Mouse (Mus musculus): ENCODE results near the gene Hoxb1. TPM values are rescaled to one million over a fixed set of nuclear protein-coding genes. Genes with fewer than 3 reads are reported as not detected.

The Hoxb1 gene
- polyA plus RNA-seq, 1 experiment from 2014 or later: 0.85 TPM

- Histone ChIP-seq H3K27ac (ENCODE audit: low read depth, low read length) (peak overlapping the region; percentile 28), H3K4me2 (no peak overlapping the region), H3K9ac (ENCODE audit: low read depth, low read length) (no peak overlapping the region), H3K36me3 (ENCODE audit: control insufficient read depth, insufficient read depth, low read length) (no peaks in the 10 kb centered on the region), H3K27me3 (replicated peaks; ENCODE audit: control insufficient read depth, insufficient read depth, low read length) (peaks cover 98% of the 10 kb centered on the region), H3K9me3 (ENCODE audit: control insufficient read depth, low read length) (no peaks in the 10 kb centered on the region), H3K4me1 (replicated peaks; ENCODE audit: control insufficient read depth, insufficient read depth, low read length) (peaks cover 9% of the 10 kb centered on the region), H3K4me3 (ENCODE audit: low read depth, low read length) (no peak overlapping the region)
- WGBS: 29% methylated on average over 8 of the region's 8 CpGs
- ATAC-seq (replicated peaks; ENCODE audit: low FRiP score) (no peak), DNase-seq (ENCODE audit: low spot score) (no peak)
Observed at GRCm38 (mm10) chr11:96328605-96329004, 36.9 kb upstream of the Hoxb1 start.

DNA sequence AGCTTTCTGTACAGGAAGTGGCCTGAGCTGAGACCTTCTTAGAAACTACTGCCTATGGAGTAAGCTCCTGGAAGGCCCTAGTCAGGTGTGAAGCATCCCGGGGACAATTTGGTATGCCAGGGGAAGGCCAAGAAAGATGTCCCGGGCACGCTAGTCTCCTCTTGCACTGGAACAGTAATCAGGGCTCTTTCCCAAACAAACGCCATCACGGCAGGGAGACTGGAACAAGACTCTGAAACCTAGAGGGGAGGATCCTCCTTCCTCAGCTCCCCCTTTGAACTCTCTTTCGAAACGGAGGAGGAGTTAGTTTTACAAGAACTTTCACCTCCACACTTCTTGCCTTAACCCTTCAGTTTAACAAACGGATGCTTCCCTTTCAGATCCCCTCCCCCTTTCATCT lies 33.4 kb upstream of the Hoxb1 start:
- no peak for DNase-seq (ENCODE audit: low spot score)
- H3K9me3 ChIP-seq (ENCODE audit: control insufficient read depth, low read length): no peaks in the 10 kb centered on the region

DNA sequence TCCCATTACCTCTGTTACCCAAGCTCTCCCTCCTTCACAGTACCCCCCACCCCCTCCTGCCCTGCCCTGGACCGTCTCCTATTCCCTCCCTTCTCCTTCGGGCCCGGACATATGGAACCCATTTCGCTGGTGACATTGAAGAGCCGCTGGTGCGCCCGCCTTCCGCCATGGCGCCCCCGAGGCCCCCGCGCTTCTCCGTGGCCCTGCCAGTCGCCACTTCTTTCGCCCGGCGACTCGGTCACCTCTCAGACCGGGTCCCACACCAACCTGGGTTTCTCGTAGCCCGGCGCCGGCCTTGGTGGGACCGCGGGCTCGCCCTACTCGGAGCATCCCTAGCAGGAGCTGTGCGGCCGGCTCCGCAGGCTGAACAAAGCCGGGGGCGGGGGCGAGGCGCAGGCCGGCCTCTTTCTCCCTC lies 32.9 kb upstream of the Hoxb1 start:
- peaks cover 99% of the 10 kb centered on the region for H3K27me3 ChIP-seq (replicated peaks; ENCODE audit: control insufficient read depth, insufficient read depth, low read length)
- WGBS: 4% methylated on average over 35 of the region's 35 CpGs
- peak overlapping the region; percentile 37 for H3K4me3 ChIP-seq (ENCODE audit: low read depth, low read length)
- H3K9ac ChIP-seq (ENCODE audit: low read depth, low read length): peak overlapping the region; percentile 39
- DNase-seq (ENCODE audit: low spot score) (no peak), ATAC-seq (replicated peaks; ENCODE audit: low FRiP score) (no peak)
- no peaks in the 10 kb centered on the region for H3K36me3 ChIP-seq (ENCODE audit: control insufficient read depth, insufficient read depth, low read length)
- peak overlapping the region; percentile 65 for H3K27ac ChIP-seq (ENCODE audit: low read depth, low read length)
- H3K4me1 ChIP-seq (replicated peaks; ENCODE audit: control insufficient read depth, insufficient read depth, low read length): peaks cover 17% of the 10 kb centered on the region
- H3K4me2 ChIP-seq: peak overlapping the region; percentile 54
- no peaks in the 10 kb centered on the region for H3K9me3 ChIP-seq (ENCODE audit: control insufficient read depth, low read length)

More for the DNA sequence above, 33.4 kb upstream of the Hoxb1 start:
- no peaks in the 10 kb centered on the region for H3K36me3 ChIP-seq (ENCODE audit: control insufficient read depth, insufficient read depth, low read length)
- H3K9ac ChIP-seq (ENCODE audit: low read depth, low read length): peak overlapping the region; percentile 16; the same call in 1 of the 2 replicates
- peaks cover 99% of the 10 kb centered on the region for H3K27me3 ChIP-seq (replicated peaks; ENCODE audit: control insufficient read depth, insufficient read depth, low read length)
- H3K4me3 ChIP-seq (ENCODE audit: low read depth, low read length): peak overlapping the region; percentile 37; the same call in 1 of the 2 replicates
- H3K27ac ChIP-seq (ENCODE audit: low read depth, low read length): peak overlapping the region; percentile 64
- 7% methylated on average over 8 of the region's 8 CpGs for WGBS
- no peak for ATAC-seq (replicated peaks; ENCODE audit: low FRiP score)
- peaks cover 17% of the 10 kb centered on the region for H3K4me1 ChIP-seq (replicated peaks; ENCODE audit: control insufficient read depth, insufficient read depth, low read length)
- H3K4me2 ChIP-seq: peak overlapping the region; percentile 54

DNA sequence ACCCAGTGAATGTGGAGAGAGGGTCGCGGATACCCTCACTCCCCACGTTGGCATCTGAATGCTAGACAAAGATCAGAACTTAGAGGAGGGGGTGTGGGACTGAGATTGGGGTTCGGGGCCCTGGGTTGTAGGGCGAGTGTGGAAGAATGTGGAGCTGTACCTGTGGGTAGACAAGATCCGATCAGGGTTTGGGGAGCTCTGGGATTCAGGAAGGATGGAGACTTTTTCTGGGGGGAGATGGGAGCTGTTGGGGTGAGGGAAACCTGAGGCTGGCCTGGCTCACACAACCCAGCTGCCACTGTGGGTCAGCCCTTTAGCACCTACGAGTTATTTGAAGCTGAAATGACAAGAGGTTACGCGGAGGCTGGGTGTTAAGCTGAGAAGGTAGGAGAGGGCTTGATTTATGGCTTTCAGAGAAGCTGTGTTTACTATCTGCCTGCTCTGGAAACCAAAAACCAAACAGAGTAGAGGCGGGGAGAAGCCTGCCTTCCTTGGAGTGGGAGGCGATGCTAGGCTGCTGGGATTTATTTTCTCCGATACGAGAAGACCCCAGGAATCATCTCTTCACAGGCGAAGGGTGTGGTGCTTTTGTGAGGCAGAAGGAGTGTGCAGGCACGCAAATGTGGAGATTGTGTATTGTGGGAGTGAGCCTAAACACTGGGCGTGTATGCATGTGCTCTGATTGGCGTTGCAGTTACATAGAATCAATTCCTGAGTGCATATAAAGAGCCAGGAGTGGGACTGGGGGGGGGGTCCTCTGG lies 32.1 kb upstream of the Hoxb1 start:
- Histone ChIP-seq H3K4me3 (ENCODE audit: low read depth, low read length) (peak overlapping the region; percentile 37), H3K4me2 (peak overlapping the region; percentile 54), H3K27ac (ENCODE audit: low read depth, low read length) (peak overlapping the region; percentile 65), H3K36me3 (ENCODE audit: control insufficient read depth, insufficient read depth, low read length) (no peaks in the 10 kb centered on the region), H3K4me1 (replicated peaks; ENCODE audit: control insufficient read depth, insufficient read depth, low read length) (peaks cover 17% of the 10 kb centered on the region), H3K9me3 (ENCODE audit: control insufficient read depth, low read length) (no peaks in the 10 kb centered on the region), H3K27me3 (replicated peaks; ENCODE audit: control insufficient read depth, insufficient read depth, low read length) (peaks cover 99% of the 10 kb centered on the region), H3K9ac (ENCODE audit: low read depth, low read length) (peak overlapping the region; percentile 39)
- no peak for ATAC-seq (replicated peaks; ENCODE audit: low FRiP score)
- WGBS: 31% methylated on average over 17 of the region's 17 CpGs
- DNase-seq (ENCODE audit: low spot score): no peak

DNA sequence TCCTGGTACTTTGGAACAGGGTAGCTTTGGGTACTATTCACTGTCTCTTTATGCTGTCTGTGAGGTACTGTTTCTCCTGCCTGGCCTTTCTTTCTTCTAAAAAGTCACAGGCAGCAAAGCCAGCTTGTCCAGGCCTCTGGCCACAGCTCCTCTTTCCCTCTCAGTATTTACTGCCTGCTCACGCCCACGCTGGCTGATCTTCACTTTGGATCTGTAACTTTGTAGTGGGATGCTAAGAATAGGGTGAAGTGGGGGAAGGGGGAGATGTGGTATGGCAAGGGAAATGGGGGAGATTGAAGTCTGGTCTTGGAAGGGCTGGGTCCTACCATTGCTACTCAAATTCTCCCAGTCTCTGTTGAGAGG lies 31.6 kb upstream of the Hoxb1 start:
- Histone ChIP-seq H3K36me3 (ENCODE audit: control insufficient read depth, insufficient read depth, low read length) (no peaks in the 10 kb centered on the region), H3K4me3 (ENCODE audit: low read depth, low read length) (peak overlapping the region; percentile 37; the same call in 1 of the 2 replicates), H3K4me2 (peak overlapping the region; percentile 54), H3K4me1 (replicated peaks; ENCODE audit: control insufficient read depth, insufficient read depth, low read length) (peaks cover 22% of the 10 kb centered on the region), H3K27me3 (replicated peaks; ENCODE audit: control insufficient read depth, insufficient read depth, low read length) (peaks cover 99% of the 10 kb centered on the region), H3K9me3 (ENCODE audit: control insufficient read depth, low read length) (no peaks in the 10 kb centered on the region), H3K9ac (ENCODE audit: low read depth, low read length) (peak overlapping the region; percentile 10; the same call in 1 of the 2 replicates), H3K27ac (ENCODE audit: low read depth, low read length) (peak overlapping the region; percentile 65; the same call in 1 of the 2 replicates)
- no peak for DNase-seq (ENCODE audit: low spot score)
- ATAC-seq (replicated peaks; ENCODE audit: low FRiP score): no peak
- WGBS: 28% methylated on average over 2 of the region's 2 CpGs

DNA sequence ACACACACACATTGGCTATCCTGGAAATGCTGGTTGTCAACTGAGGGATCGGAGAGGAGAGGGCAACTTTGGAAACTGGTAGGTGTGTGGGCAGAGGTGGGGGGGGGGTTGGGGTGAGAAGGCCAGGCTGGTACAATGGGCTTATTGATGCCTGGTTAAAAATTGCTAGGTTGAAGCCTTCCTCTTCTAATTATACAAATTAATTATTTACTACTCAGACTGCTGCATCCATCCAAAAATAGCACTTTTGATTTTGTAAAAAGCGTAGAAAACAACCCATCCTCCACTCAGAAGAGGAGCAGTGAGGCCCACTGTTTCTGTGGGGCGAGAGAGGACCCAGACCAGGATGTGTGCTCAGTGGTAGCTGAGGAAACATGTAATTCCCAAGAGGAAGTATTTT lies 30.6 kb upstream of the Hoxb1 start:
- no peak overlapping the region for H3K4me3 ChIP-seq (ENCODE audit: low read depth, low read length)
- H3K4me1 ChIP-seq (replicated peaks; ENCODE audit: control insufficient read depth, insufficient read depth, low read length): peaks cover 23% of the 10 kb centered on the region
- H3K4me2 ChIP-seq: 0 out of 2 replicates have a peak overlapping the region, but pooled peaks have one; percentile 17
- H3K9ac ChIP-seq (ENCODE audit: low read depth, low read length): no peak overlapping the region
- ATAC-seq (replicated peaks; ENCODE audit: low FRiP score) (no peak), DNase-seq (ENCODE audit: low spot score) (no peak)
- no peaks in the 10 kb centered on the region for H3K36me3 ChIP-seq (ENCODE audit: control insufficient read depth, insufficient read depth, low read length)
- WGBS: 42% methylated on average over 3 of the region's 3 CpGs
- peaks cover 99% of the 10 kb centered on the region for H3K27me3 ChIP-seq (replicated peaks; ENCODE audit: control insufficient read depth, insufficient read depth, low read length)
- H3K9me3 ChIP-seq (ENCODE audit: control insufficient read depth, low read length): no peaks in the 10 kb centered on the region
- no peak overlapping the region; the same call in 1 of the 2 replicates for H3K27ac ChIP-seq (ENCODE audit: low read depth, low read length)

DNA sequence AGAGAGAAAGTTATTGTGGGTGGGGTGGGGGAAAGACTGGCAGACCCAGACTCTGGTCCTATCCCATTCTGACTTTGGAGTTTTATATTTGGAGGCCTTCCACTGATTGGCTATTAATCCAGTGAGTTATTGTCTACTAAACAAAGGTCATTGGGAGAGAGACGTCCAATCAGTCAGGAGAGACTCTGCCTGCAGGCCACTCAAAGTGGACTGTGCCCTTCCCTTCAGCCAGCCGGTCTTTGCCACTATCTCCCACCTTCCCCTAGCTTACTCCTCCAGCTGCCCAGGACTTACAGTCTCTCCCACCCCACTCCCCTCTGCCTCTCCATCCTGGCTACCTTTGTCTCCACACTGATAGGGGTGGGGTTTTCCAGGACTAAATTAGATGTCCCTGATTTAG lies 29.0 kb upstream of the Hoxb1 start:
- Histone ChIP-seq H3K27me3 (replicated peaks; ENCODE audit: control insufficient read depth, insufficient read depth, low read length) (peaks cover 99% of the 10 kb centered on the region), H3K4me1 (replicated peaks; ENCODE audit: control insufficient read depth, insufficient read depth, low read length) (peaks cover 25% of the 10 kb centered on the region), H3K4me2 (no peak overlapping the region), H3K9ac (ENCODE audit: low read depth, low read length) (0 out of 2 replicates have a peak overlapping the region, but pooled peaks have one; percentile 9), H3K4me3 (ENCODE audit: low read depth, low read length) (no peak overlapping the region), H3K36me3 (ENCODE audit: control insufficient read depth, insufficient read depth, low read length) (no peaks in the 10 kb centered on the region), H3K27ac (ENCODE audit: low read depth, low read length) (no peak overlapping the region), H3K9me3 (ENCODE audit: control insufficient read depth, low read length) (no peaks in the 10 kb centered on the region)
- ATAC-seq (replicated peaks; ENCODE audit: low FRiP score) (no peak), DNase-seq (ENCODE audit: low spot score) (no peak)
- WGBS: 25% methylated on average over 2 of the region's 2 CpGs

GRCm38 (mm10) chr11:96337026-96337425 lies 28.5 kb upstream of the Hoxb1 start:
- Histone ChIP-seq H3K9ac (ENCODE audit: low read depth, low read length) (no peak overlapping the region), H3K36me3 (ENCODE audit: control insufficient read depth, insufficient read depth, low read length) (no peaks in the 10 kb centered on the region), H3K4me3 (ENCODE audit: low read depth, low read length) (no peak overlapping the region), H3K9me3 (ENCODE audit: control insufficient read depth, low read length) (no peaks in the 10 kb centered on the region), H3K4me2 (no peak overlapping the region), H3K27ac (ENCODE audit: low read depth, low read length) (no peak overlapping the region), H3K4me1 (replicated peaks; ENCODE audit: control insufficient read depth, insufficient read depth, low read length) (peaks cover 25% of the 10 kb centered on the region), H3K27me3 (replicated peaks; ENCODE audit: control insufficient read depth, insufficient read depth, low read length) (peaks cover 99% of the 10 kb centered on the region)
- WGBS: 31% methylated on average over 6 of the region's 6 CpGs
- no peak for ATAC-seq (replicated peaks; ENCODE audit: low FRiP score)
- no peak for DNase-seq (ENCODE audit: low spot score)

All from liver, embryonic 11.5 days (tissue).